Mouse (Mus musculus) intestine, embryonic 16.5 days (tissue): Measurements from ENCODE around the gene Orc3. TPM values are rescaled to one million over a fixed set of nuclear protein-coding genes. Genes with fewer than 3 reads are reported as not detected.

Experiments used
- ATAC-seq: fragments of 200-750 bp; cut with Nextera tagmentation; 2 replicates; pipeline ENCODE4 v1.8.0; 2017; ENCODE audit warnings: moderate TSS enrichment, moderate library complexity
- H3K27ac ChIP-seq: fragments of 300-500 bp; sonication (generic); 2 replicates; pipeline ENCODE4 v1.5.1; 2014; ENCODE audit warnings: mild to moderate bottlenecking, low read length
- H3K27me3 ChIP-seq: fragments of 300-500 bp; sonication (generic); replicated peaks from 2 replicates; pipeline ENCODE4 v1.6.1; 2014; ENCODE audit warnings: low read length, control low read depth, mixed read lengths; ENCODE audit not compliant: control insufficient read depth, insufficient read depth
- H3K36me3 ChIP-seq: fragments of 300-500 bp; sonication (generic); 2 replicates; pipeline ENCODE4 v1.6.1; 2014; ENCODE audit warnings: low read length, control low read depth; ENCODE audit not compliant: control insufficient read depth, insufficient read depth
- H3K4me1 ChIP-seq: fragments of 300-500 bp; sonication (generic); 2 replicates; pipeline ENCODE4 v1.6.1; 2014; ENCODE audit warnings: low read length, control low read depth, mixed read lengths; ENCODE audit not compliant: control insufficient read depth, insufficient read depth
- H3K4me2 ChIP-seq: fragments of 300-500 bp; sonication (generic); 2 replicates; pipeline ENCODE4 v1.6.1; 2014; ENCODE audit warnings: low read depth, low read length, control low read depth
- H3K4me3 ChIP-seq: fragments of 300-500 bp; sonication (generic); 2 replicates; pipeline ENCODE4 v1.5.1; 2014; ENCODE audit warnings: mild to moderate bottlenecking, low read length
- H3K9ac ChIP-seq: fragments of 300-500 bp; sonication (generic); 2 replicates; pipeline ENCODE4 v1.6.1; 2014; ENCODE audit warnings: low read depth, low read length
- H3K9me3 ChIP-seq: fragments of 300-500 bp; sonication (generic); 2 replicates; pipeline ENCODE4 v1.6.1; 2016; ENCODE audit warnings: low read length, control low read depth; ENCODE audit not compliant: control insufficient read depth
- WGBS: fragments of 180-500 bp; shearing (Covaris S2); extraction: QIAGEN DNeasy Blood & Tissue Kit; methylation state at CpG from one replicate; pipeline ENCODE4 v1.1.7; 2014; 5-methylcytosine and 5-hydroxymethylcytosine counted together
- polyA plus RNA-seq: library from polyadenylated mRNA; unstranded; fragments of >200 nt; fragmentation: Nextera tagmentation; extraction: Ambion mirVana; gene quantifications from 2 replicates; pipeline ENCODE4 v1.2.1, GENCODE M21; 2015

The Orc3 gene
- polyA plus RNA-seq = 64.1 and 69.2 TPM in 2 replicates

- H3K36me3 ChIP-seq = peaks cover under 1% of the 10 kb centered on the region; the same call in 1 of the 2 replicates
- peaks cover 12% of the 10 kb centered on the region for H3K4me1 ChIP-seq
- ATAC-seq = peak; percentile 99
- H3K4me2 ChIP-seq = peak within 1 kb of the TSS; percentile 65
- WGBS = 0% methylated on average over 42 of the region's 42 CpGs
- H3K9ac ChIP-seq = peak within 1 kb of the TSS; percentile 82
- peak within 1 kb of the TSS; percentile 87 for H3K27ac ChIP-seq
- peak within 1 kb of the TSS; percentile 71 for H3K4me3 ChIP-seq
- no peaks in the 10 kb centered on the region for H3K27me3 ChIP-seq
- H3K9me3 ChIP-seq = no peaks in the 10 kb centered on the region
Measured at GRCm38 (mm10) chr4:34614630-34615094, at the start of gene Orc3, which contains the start of gene Rars2. TSS of gene Orc3 (minus strand) at chr4:34614944. TSS of gene Rars2 (plus strand) at chr4:34614957.

DNA sequence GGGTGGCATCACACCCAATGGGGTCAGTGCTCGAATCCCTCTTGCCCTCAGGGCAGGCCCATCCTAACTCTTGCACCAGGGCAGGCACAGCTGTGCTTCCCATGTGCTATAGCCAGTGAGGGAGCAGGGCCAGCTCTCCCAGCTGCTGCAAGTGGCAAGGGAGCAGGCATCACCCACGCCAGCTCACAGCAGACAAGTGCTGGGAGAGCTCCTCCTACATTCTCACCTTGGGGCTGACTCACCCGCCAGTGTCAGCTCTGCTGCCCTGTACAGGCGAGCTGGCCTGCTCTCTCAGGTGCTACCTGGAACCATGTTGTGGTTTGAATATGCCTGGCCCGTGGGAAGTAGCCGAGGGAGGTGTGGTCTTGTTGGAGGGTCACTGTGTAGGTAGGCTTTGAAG, 47.2 kb upstream of the Orc3 start:
- Histone ChIP-seq H3K4me1 (no peaks in the 10 kb centered on the region), H3K4me3 (no peak overlapping the region), H3K36me3 (peaks cover 25% of the 10 kb centered on the region), H3K9ac (no peak overlapping the region), H3K9me3 (no peaks in the 10 kb centered on the region), H3K4me2 (no peak overlapping the region), H3K27ac (no peak overlapping the region), H3K27me3 (no peaks in the 10 kb centered on the region)
- peak; percentile 44; the same call in 1 of the 2 replicates for ATAC-seq
- WGBS = 80% methylated on average over 6 of the region's 6 CpGs

DNA sequence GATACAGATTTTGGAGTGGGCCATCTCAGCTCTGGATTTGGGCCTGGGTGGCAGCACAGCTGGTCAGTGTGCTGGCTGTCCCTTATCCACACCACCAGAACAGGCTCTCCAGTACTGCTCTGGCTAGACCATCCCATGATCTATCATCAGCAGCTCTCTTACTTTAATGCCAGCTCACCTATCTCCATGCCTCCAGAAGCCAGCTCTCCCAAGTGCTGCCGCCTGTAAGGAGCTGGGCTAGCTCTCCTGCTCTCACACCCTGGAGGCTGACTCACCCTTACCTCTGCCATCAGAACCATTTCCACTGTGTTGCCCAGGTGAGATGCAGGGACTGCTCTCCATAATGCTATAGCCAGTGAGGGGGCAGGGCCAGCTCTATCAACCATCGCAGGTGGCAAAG, 46.8 kb upstream of the Orc3 start:
- H3K4me3 ChIP-seq = no peak overlapping the region
- no peaks in the 10 kb centered on the region for H3K9me3 ChIP-seq
- H3K4me1 ChIP-seq = no peaks in the 10 kb centered on the region
- H3K4me2 ChIP-seq = no peak overlapping the region
- H3K36me3 ChIP-seq = peaks cover 25% of the 10 kb centered on the region
- WGBS = 90% methylated on average over 2 of the region's 2 CpGs
- no peak overlapping the region for H3K9ac ChIP-seq
- no peaks in the 10 kb centered on the region for H3K27me3 ChIP-seq
- H3K27ac ChIP-seq = no peak overlapping the region
- ATAC-seq = 0 out of 2 replicates have a peak, but pooled peaks have one; percentile 13

DNA sequence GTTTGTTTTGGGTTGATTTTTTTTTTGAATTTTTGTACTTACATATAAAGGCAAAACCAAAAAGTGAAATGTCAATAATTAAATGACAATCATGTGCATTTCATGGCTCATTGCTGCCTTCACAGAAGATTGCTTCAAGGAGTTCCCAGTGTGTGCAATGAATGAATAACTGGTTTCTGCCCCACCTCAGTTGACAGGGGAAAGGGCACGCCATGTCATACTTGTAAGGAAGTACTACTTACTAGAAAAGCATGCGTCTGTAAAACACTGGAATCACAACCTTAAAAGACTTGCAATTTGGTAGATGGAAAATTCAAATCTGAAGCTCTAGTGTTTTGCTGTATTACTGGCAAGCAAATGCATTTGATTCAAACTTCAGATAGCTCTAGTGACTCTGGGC, 44.3 kb upstream of the Orc3 start:
- Histone ChIP-seq H3K9ac (no peak overlapping the region), H3K27ac (no peak overlapping the region), H3K4me1 (no peaks in the 10 kb centered on the region), H3K27me3 (no peaks in the 10 kb centered on the region), H3K9me3 (no peaks in the 10 kb centered on the region), H3K4me3 (no peak overlapping the region), H3K36me3 (peaks cover 29% of the 10 kb centered on the region), H3K4me2 (no peak overlapping the region)
- no peak for ATAC-seq
- 81% methylated on average over 2 of the region's 2 CpGs for WGBS

- H3K36me3 ChIP-seq = peaks cover 22% of the 10 kb centered on the region
Measured at GRCm38 (mm10) chr4:34656101-34656500, 41.4 kb upstream of the Orc3 start.

GRCm38 (mm10) chr4:34653179-34653578, 38.4 kb upstream of the Orc3 start:
- Histone ChIP-seq H3K27ac (no peak overlapping the region), H3K4me3 (no peak overlapping the region), H3K9me3 (no peaks in the 10 kb centered on the region), H3K36me3 (peaks cover 17% of the 10 kb centered on the region), H3K4me1 (no peaks in the 10 kb centered on the region), H3K9ac (no peak overlapping the region), H3K27me3 (no peaks in the 10 kb centered on the region), H3K4me2 (no peak overlapping the region)
- no peak for ATAC-seq
- 90% methylated on average over 7 of the region's 7 CpGs for WGBS

More at GRCm38 (mm10) chr4:34656101-34656500, 41.4 kb upstream of the Orc3 start:
- H3K4me1 ChIP-seq = no peaks in the 10 kb centered on the region
- H3K27me3 ChIP-seq = no peaks in the 10 kb centered on the region
- H3K27ac ChIP-seq = no peak overlapping the region
- no peak overlapping the region for H3K4me2 ChIP-seq
- 93% methylated on average over 10 of the region's 10 CpGs for WGBS
- H3K9ac ChIP-seq = no peak overlapping the region
- no peak for ATAC-seq
- no peaks in the 10 kb centered on the region for H3K9me3 ChIP-seq
- no peak overlapping the region for H3K4me3 ChIP-seq

GRCm38 (mm10) chr4:34644779-34645178, 30.0 kb upstream of the Orc3 start:
- Histone ChIP-seq H3K9me3 (no peaks in the 10 kb centered on the region), H3K36me3 (peaks cover 12% of the 10 kb centered on the region), H3K4me2 (no peak overlapping the region), H3K4me1 (no peaks in the 10 kb centered on the region), H3K27me3 (no peaks in the 10 kb centered on the region), H3K27ac (no peak overlapping the region), H3K4me3 (no peak overlapping the region), H3K9ac (no peak overlapping the region)
- no peak for ATAC-seq

GRCm38 (mm10) chr4:34640731-34641130, 26.0 kb upstream of the Orc3 start:
- Histone ChIP-seq H3K36me3 (peaks cover 11% of the 10 kb centered on the region), H3K27me3 (no peaks in the 10 kb centered on the region), H3K9me3 (no peaks in the 10 kb centered on the region), H3K4me1 (no peaks in the 10 kb centered on the region), H3K4me3 (no peak overlapping the region), H3K27ac (no peak overlapping the region), H3K4me2 (no peak overlapping the region), H3K9ac (no peak overlapping the region)
- ATAC-seq = no peak
- 100% methylated on average over 3 of the region's 3 CpGs for WGBS

DNA sequence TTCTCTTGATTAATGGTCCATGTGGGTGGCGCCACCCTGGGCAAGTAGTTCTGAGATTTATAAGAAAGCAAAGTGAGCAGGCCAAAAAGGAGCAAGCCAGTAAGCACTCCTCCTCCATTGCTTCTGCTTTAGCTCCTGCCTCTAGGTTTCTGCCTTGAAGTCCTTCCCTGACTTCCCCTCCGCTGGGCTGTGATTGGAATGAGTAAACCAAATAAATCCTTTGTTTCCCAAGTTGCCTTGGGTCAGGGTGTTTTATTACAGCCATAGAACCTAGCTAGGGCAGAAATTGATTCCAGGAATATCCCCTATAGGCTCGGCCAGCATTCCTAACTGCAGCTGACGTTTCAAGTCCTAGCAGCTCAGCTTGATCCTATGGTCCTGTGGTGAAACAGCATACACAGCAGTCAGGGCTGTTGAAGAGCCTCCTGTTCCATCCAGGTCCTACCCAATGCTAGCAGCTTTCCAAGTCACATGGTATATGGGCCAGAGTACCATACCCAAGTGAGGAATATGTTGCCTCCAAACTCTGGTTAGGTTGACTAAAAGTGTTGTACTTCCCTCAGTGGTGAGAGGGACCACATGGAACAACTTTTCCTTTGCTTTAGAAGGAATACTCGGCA, 25.1 kb upstream of the Orc3 start:
- Histone ChIP-seq H3K4me3 (no peak overlapping the region), H3K27ac (no peak overlapping the region), H3K9ac (no peak overlapping the region), H3K9me3 (no peaks in the 10 kb centered on the region), H3K36me3 (peaks cover 11% of the 10 kb centered on the region), H3K27me3 (no peaks in the 10 kb centered on the region), H3K4me2 (no peak overlapping the region), H3K4me1 (no peaks in the 10 kb centered on the region)
- no peak for ATAC-seq
- 82% methylated on average over 5 of the region's 5 CpGs for WGBS

GRCm38 (mm10) chr4:34637851-34638250, 23.1 kb upstream of the Orc3 start:
- Histone ChIP-seq H3K4me3 (no peak overlapping the region), H3K9ac (no peak overlapping the region), H3K9me3 (no peaks in the 10 kb centered on the region), H3K36me3 (peaks cover 11% of the 10 kb centered on the region), H3K27ac (no peak overlapping the region), H3K4me1 (no peaks in the 10 kb centered on the region), H3K27me3 (no peaks in the 10 kb centered on the region), H3K4me2 (no peak overlapping the region)
- no peak for ATAC-seq
- 84% methylated on average over 4 of the region's 4 CpGs for WGBS
